Mouse (Mus musculus): Measurements from ENCODE around the gene Fhl1. TPM values are rescaled to one million over a fixed set of nuclear protein-coding genes. Genes with fewer than 3 reads are reported as not detected.

Gene Fhl1
- 17.2 and 19.7 TPM in 2 replicates for polyA plus RNA-seq (2014; fragmentation: Nextera tagmentation; extraction: Ambion mirVana)

GRCm38 (mm10) chrX:56731306-56732201, at the start of gene Fhl1:
TSS of gene Fhl1 (plus strand) at chrX:56731787.
- no peaks in the 10 kb centered on the region for H3K4me1 ChIP-seq (replicated peaks; ENCODE audit: control insufficient read depth, insufficient read depth, low read length)
- no peaks in the 10 kb centered on the region for H3K36me3 ChIP-seq (ENCODE audit: control insufficient read depth, insufficient read depth, low read length)
- peaks cover 18% of the 10 kb centered on the region; the same call in 1 of the 2 replicates for H3K27me3 ChIP-seq (replicated peaks; ENCODE audit: control insufficient read depth, insufficient read depth, low read length)
- peak; percentile 35 for DNase-seq (ENCODE audit: low spot score)
- peak within 1 kb of the TSS; percentile 55 for H3K4me3 ChIP-seq (ENCODE audit: low read depth, low read length)
- H3K9ac ChIP-seq (ENCODE audit: low read depth, low read length), result peak within 1 kb of the TSS; percentile 50
- H3K9me3 ChIP-seq (ENCODE audit: control insufficient read depth, low read length), result no peaks in the 10 kb centered on the region
- 12% methylated on average over 71 of the region's 106 CpGs for WGBS
- H3K4me2 ChIP-seq, result peak within 1 kb of the TSS; percentile 72
- no peak within 1 kb of the TSS for H3K27ac ChIP-seq (ENCODE audit: low read depth, low read length)
- peak; percentile 69 for ATAC-seq (replicated peaks; ENCODE audit: low FRiP score)

- H3K9me3 ChIP-seq (ENCODE audit: control insufficient read depth, low read length), result no peaks in the 10 kb centered on the region
- no peaks in the 10 kb centered on the region for H3K27me3 ChIP-seq (replicated peaks; ENCODE audit: control insufficient read depth, insufficient read depth, low read length)
- H3K4me1 ChIP-seq (replicated peaks; ENCODE audit: control insufficient read depth, insufficient read depth, low read length), result no peaks in the 10 kb centered on the region
- WGBS, result 62% methylated on average over 1 of the region's 1 CpGs
- H3K36me3 ChIP-seq (ENCODE audit: control insufficient read depth, insufficient read depth, low read length), result no peaks in the 10 kb centered on the region
- no peak overlapping the region for H3K9ac ChIP-seq (ENCODE audit: low read depth, low read length)
- no peak overlapping the region for H3K4me3 ChIP-seq (ENCODE audit: low read depth, low read length)
- no peak overlapping the region for H3K27ac ChIP-seq (ENCODE audit: low read depth, low read length)
- ATAC-seq (replicated peaks; ENCODE audit: low FRiP score) (no peak), DNase-seq (ENCODE audit: low spot score) (no peak)
- no peak overlapping the region for H3K4me2 ChIP-seq
Measured at GRCm38 (mm10) chrX:56682156-56682720, 49.3 kb upstream of the Fhl1 start.

GRCm38 (mm10) chrX:56683521-56683920, 48.1 kb upstream of the Fhl1 start:
- Histone ChIP-seq H3K4me2 (no peak overlapping the region), H3K9ac (ENCODE audit: low read depth, low read length) (no peak overlapping the region), H3K9me3 (ENCODE audit: control insufficient read depth, low read length) (no peaks in the 10 kb centered on the region), H3K4me3 (ENCODE audit: low read depth, low read length) (no peak overlapping the region), H3K27me3 (replicated peaks; ENCODE audit: control insufficient read depth, insufficient read depth, low read length) (no peaks in the 10 kb centered on the region), H3K36me3 (ENCODE audit: control insufficient read depth, insufficient read depth, low read length) (no peaks in the 10 kb centered on the region), H3K4me1 (replicated peaks; ENCODE audit: control insufficient read depth, insufficient read depth, low read length) (no peaks in the 10 kb centered on the region), H3K27ac (ENCODE audit: low read depth, low read length) (no peak overlapping the region)
- DNase-seq (ENCODE audit: low spot score), result no peak
- no peak for ATAC-seq (replicated peaks; ENCODE audit: low FRiP score)
- WGBS, result 83% methylated on average over 10 of the region's 10 CpGs

GRCm38 (mm10) chrX:56692554-56692953, 39.0 kb upstream of the Fhl1 start:
- Histone ChIP-seq H3K27ac (ENCODE audit: low read depth, low read length) (no peak overlapping the region), H3K9ac (ENCODE audit: low read depth, low read length) (no peak overlapping the region), H3K4me3 (ENCODE audit: low read depth, low read length) (no peak overlapping the region), H3K4me2 (no peak overlapping the region), H3K27me3 (replicated peaks; ENCODE audit: control insufficient read depth, insufficient read depth, low read length) (no peaks in the 10 kb centered on the region), H3K4me1 (replicated peaks; ENCODE audit: control insufficient read depth, insufficient read depth, low read length) (no peaks in the 10 kb centered on the region), H3K36me3 (ENCODE audit: control insufficient read depth, insufficient read depth, low read length) (no peaks in the 10 kb centered on the region), H3K9me3 (ENCODE audit: control insufficient read depth, low read length) (no peaks in the 10 kb centered on the region)
- ATAC-seq (replicated peaks; ENCODE audit: low FRiP score) (no peak), DNase-seq (ENCODE audit: low spot score) (no peak)
- WGBS, result 80% methylated on average over 6 of the region's 6 CpGs

GRCm38 (mm10) chrX:56694539-56694938, 37.0 kb upstream of the Fhl1 start:
- Histone ChIP-seq H3K9me3 (ENCODE audit: control insufficient read depth, low read length) (no peaks in the 10 kb centered on the region), H3K36me3 (ENCODE audit: control insufficient read depth, insufficient read depth, low read length) (no peaks in the 10 kb centered on the region), H3K27me3 (replicated peaks; ENCODE audit: control insufficient read depth, insufficient read depth, low read length) (no peaks in the 10 kb centered on the region), H3K4me2 (no peak overlapping the region), H3K9ac (ENCODE audit: low read depth, low read length) (no peak overlapping the region), H3K4me1 (replicated peaks; ENCODE audit: control insufficient read depth, insufficient read depth, low read length) (no peaks in the 10 kb centered on the region), H3K4me3 (ENCODE audit: low read depth, low read length) (no peak overlapping the region), H3K27ac (ENCODE audit: low read depth, low read length) (no peak overlapping the region)
- DNase-seq (ENCODE audit: low spot score) (no peak), ATAC-seq (replicated peaks; ENCODE audit: low FRiP score) (no peak)
- 79% methylated on average over 2 of the region's 2 CpGs for WGBS

GRCm38 (mm10) chrX:56697199-56697780, 34.3 kb upstream of the Fhl1 start:
- H3K27me3 ChIP-seq (replicated peaks; ENCODE audit: control insufficient read depth, insufficient read depth, low read length), result no peaks in the 10 kb centered on the region
- H3K36me3 ChIP-seq (ENCODE audit: control insufficient read depth, insufficient read depth, low read length), result no peaks in the 10 kb centered on the region
- no peak overlapping the region for H3K27ac ChIP-seq (ENCODE audit: low read depth, low read length)
- DNase-seq (ENCODE audit: low spot score) (no peak), ATAC-seq (replicated peaks; ENCODE audit: low FRiP score) (no peak)
- H3K9me3 ChIP-seq (ENCODE audit: control insufficient read depth, low read length), result no peaks in the 10 kb centered on the region
- no peak overlapping the region for H3K9ac ChIP-seq (ENCODE audit: low read depth, low read length)
- 83% methylated on average over 6 of the region's 6 CpGs for WGBS
- H3K4me1 ChIP-seq (replicated peaks; ENCODE audit: control insufficient read depth, insufficient read depth, low read length), result no peaks in the 10 kb centered on the region
- no peak overlapping the region for H3K4me3 ChIP-seq (ENCODE audit: low read depth, low read length)
- no peak overlapping the region for H3K4me2 ChIP-seq

- Histone ChIP-seq H3K27ac (ENCODE audit: low read depth, low read length) (no peak overlapping the region), H3K27me3 (replicated peaks; ENCODE audit: control insufficient read depth, insufficient read depth, low read length) (no peaks in the 10 kb centered on the region), H3K4me3 (ENCODE audit: low read depth, low read length) (no peak overlapping the region), H3K9me3 (ENCODE audit: control insufficient read depth, low read length) (no peaks in the 10 kb centered on the region), H3K36me3 (ENCODE audit: control insufficient read depth, insufficient read depth, low read length) (no peaks in the 10 kb centered on the region), H3K4me2 (no peak overlapping the region), H3K4me1 (replicated peaks; ENCODE audit: control insufficient read depth, insufficient read depth, low read length) (no peaks in the 10 kb centered on the region), H3K9ac (ENCODE audit: low read depth, low read length) (no peak overlapping the region)
- WGBS, result 74% methylated on average over 4 of the region's 4 CpGs
- no peak for DNase-seq (ENCODE audit: low spot score)
- ATAC-seq (replicated peaks; ENCODE audit: low FRiP score), result no peak
Measured at GRCm38 (mm10) chrX:56697886-56698285, 33.7 kb upstream of the Fhl1 start.

GRCm38 (mm10) chrX:56701261-56701660, 30.3 kb upstream of the Fhl1 start:
- no peaks in the 10 kb centered on the region for H3K27me3 ChIP-seq (replicated peaks; ENCODE audit: control insufficient read depth, insufficient read depth, low read length)
- H3K27ac ChIP-seq (ENCODE audit: low read depth, low read length), result no peak overlapping the region
- no peak for DNase-seq (ENCODE audit: low spot score)
- H3K36me3 ChIP-seq (ENCODE audit: control insufficient read depth, insufficient read depth, low read length), result no peaks in the 10 kb centered on the region
- 82% methylated on average over 3 of the region's 3 CpGs for WGBS
- no peak for ATAC-seq (replicated peaks; ENCODE audit: low FRiP score)
- H3K9ac ChIP-seq (ENCODE audit: low read depth, low read length), result no peak overlapping the region
- no peak overlapping the region for H3K4me2 ChIP-seq
- no peaks in the 10 kb centered on the region for H3K4me1 ChIP-seq (replicated peaks; ENCODE audit: control insufficient read depth, insufficient read depth, low read length)
- no peaks in the 10 kb centered on the region for H3K9me3 ChIP-seq (ENCODE audit: control insufficient read depth, low read length)
- no peak overlapping the region for H3K4me3 ChIP-seq (ENCODE audit: low read depth, low read length)

Measured in liver, embryonic 11.5 days (tissue).